Comparison of ENCODE assay signal across 16 mouse cellular contexts in genomic region chr13:112054879-112055371, GRCm38 (mm10).
DNase-seq lines count a peak whose midpoint lies in the region; ATAC-seq lines count a peak whose summit lies in the region.
"Had no signal": no experiment of that assay in that cellular context is flagged by ENCODE, and none has a peak within 500 bp of the region (broad histone marks: within the 10 kb centered on the region; RNA-seq: fewer than 3 reads in every experiment).

No protein-coding gene starts in this region.

- no peak for ATAC-seq in kidney, embryonic 14.5 days (ENCODE audit: low FRiP score, low TSS enrichment)

- H3K27ac ChIP-seq in kidney, embryonic 14.5 days (ENCODE audit: low read depth, low read length): no peak overlapping the region
- H3K27ac ChIP-seq: heart, embryonic 15.5 days; hindbrain, embryonic 14.5 days; stomach, postnatal 0 days had no signal

- no peak overlapping the region for H3K4me2 ChIP-seq in kidney, embryonic 14.5 days (replicated peaks; ENCODE audit: low read depth, low read length)
- H3K4me2 ChIP-seq: heart, embryonic 15.5 days; hindbrain, embryonic 14.5 days had no signal

- peak; percentile 16 to 19 for DNase-seq in heart, adult 9 months (ENCODE audit: low spot score in 2 of 2)
- DNase-seq in heart, postnatal 36 days: no peak
- peak; percentile 23 for DNase-seq in kidney, postnatal 14 days
- peak; percentile 97 for DNase-seq in fat pad, adult 2 months (ENCODE audit: extremely low read depth, low read depth, low spot score)
- DNase-seq in lung, postnatal 25 days (ENCODE audit: low spot score): peak; percentile 18
- DNase-seq in embryo, embryonic 11 days: no peak
- DNase-seq: adrenal gland, postnatal 10 days; cerebellum, adult 11-12 months; cerebellum, postnatal 36 days; gastrocnemius, postnatal 10 days; kidney, adult 18-20 months; midbrain, embryonic 14.5 days had no signal

- H3K4me1 ChIP-seq in kidney, embryonic 14.5 days (ENCODE audit: control insufficient read depth, insufficient read depth, low read length): no peaks in the 10 kb centered on the region

- H3K9ac ChIP-seq in kidney, embryonic 14.5 days (ENCODE audit: low read depth, low read length): no peak overlapping the region
- H3K9ac ChIP-seq: heart, embryonic 15.5 days; hindbrain, embryonic 14.5 days had no signal

- WGBS in kidney, embryonic 14.5 days: 76% methylated on average over 6 of the region's 6 CpGs

- H3K27me3 ChIP-seq in kidney, embryonic 14.5 days (ENCODE audit: control insufficient read depth, insufficient read depth, low read length): no peaks in the 10 kb centered on the region; the same call in 1 of the 2 replicates
- H3K27me3 ChIP-seq: heart, embryonic 15.5 days had no signal

- no peaks in the 10 kb centered on the region for H3K36me3 ChIP-seq in kidney, embryonic 14.5 days (ENCODE audit: control insufficient read depth, insufficient read depth, low read length)
- H3K36me3 ChIP-seq: heart, embryonic 15.5 days had no signal

- H3K9me3 ChIP-seq in kidney, embryonic 14.5 days (ENCODE audit: control insufficient read depth, low read length): no peaks in the 10 kb centered on the region
- H3K9me3 ChIP-seq: heart, embryonic 15.5 days had no signal

- no peak overlapping the region for H3K4me3 ChIP-seq in kidney, embryonic 14.5 days (ENCODE audit: low read length)
- H3K4me3 ChIP-seq: heart, embryonic 15.5 days had no signal

- intact Hi-C loops in heart, postnatal 36 days (cut with DNase I): no loop called here

Comparison
In these comparisons a context has a peak if more than half of its experiments do, and no peak if none do; other contexts are left out.
1. DNase-seq: peak in heart, adult 9 months (2 of 2), kidney, postnatal 14 days (single experiment), fat pad, adult 2 months (single experiment) and lung, postnatal 25 days (single experiment); none in heart, postnatal 36 days (0 of 2) and embryo, embryonic 11 days (single experiment).